Mouse (Mus musculus): ENCODE results near the gene St6galnac3. TPM values are rescaled to one million over a fixed set of nuclear protein-coding genes. Genes with fewer than 3 reads are reported as not detected.
A peak's percentile ranks its signal among the peaks of the same experiment; 100 is the strongest.

The St6galnac3 gene
- polyA plus RNA-seq, 1 experiment from 2014 or later: 31.0 TPM

DNA sequence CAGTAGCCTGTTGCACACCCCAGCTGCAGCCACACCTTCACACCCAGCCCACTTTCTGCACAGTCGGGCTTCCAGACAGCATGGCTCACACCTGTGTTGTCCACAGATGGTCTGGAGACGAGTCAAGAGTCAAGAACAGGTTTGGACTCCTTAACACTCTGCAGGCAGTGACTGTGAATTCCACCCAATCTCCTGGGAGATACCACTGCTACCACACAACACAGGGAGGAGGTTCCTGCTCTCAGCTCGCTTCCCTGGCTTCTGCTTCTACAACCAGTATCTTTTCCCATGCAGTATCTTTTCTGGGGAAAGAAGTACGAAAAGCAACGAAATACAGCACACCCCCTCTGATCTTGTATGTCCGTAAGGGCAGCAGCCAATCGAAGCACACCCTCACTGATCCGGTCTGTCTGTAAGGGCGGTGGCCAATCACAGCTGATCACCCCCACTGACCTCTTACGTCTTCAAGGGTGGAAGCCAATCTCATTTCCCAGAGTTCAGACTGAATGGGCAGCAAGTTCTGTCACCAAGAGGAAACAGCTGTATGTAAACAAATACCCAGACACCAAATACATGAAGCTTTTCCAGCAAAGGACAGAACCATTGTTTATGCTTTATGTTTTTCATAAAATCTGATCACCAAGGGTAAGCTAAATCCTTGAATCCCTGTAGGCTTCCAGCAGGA lies 92.8 kb downstream of the St6galnac3 start:
- WGBS: 75% methylated on average over 10 of the region's 10 CpGs
- H3K4me3 ChIP-seq (ENCODE audit: low read length): no peak overlapping the region
- H3K4me1 ChIP-seq (ENCODE audit: control insufficient read depth, insufficient read depth, low read length): no peaks in the 10 kb centered on the region
- H3K9me3 ChIP-seq (ENCODE audit: control insufficient read depth, low read length): no peaks in the 10 kb centered on the region
- no peak overlapping the region for H3K4me2 ChIP-seq (ENCODE audit: low read depth, low read length)
- H3K27ac ChIP-seq (ENCODE audit: low read length): no peak overlapping the region
- ATAC-seq: no peak
- no peaks in the 10 kb centered on the region for H3K27me3 ChIP-seq (replicated peaks; ENCODE audit: control insufficient read depth, insufficient read depth, low read length)
- no peaks in the 10 kb centered on the region for H3K36me3 ChIP-seq (ENCODE audit: control insufficient read depth, insufficient read depth, low read length)
- H3K9ac ChIP-seq (ENCODE audit: low read depth, low read length): no peak overlapping the region

DNA sequence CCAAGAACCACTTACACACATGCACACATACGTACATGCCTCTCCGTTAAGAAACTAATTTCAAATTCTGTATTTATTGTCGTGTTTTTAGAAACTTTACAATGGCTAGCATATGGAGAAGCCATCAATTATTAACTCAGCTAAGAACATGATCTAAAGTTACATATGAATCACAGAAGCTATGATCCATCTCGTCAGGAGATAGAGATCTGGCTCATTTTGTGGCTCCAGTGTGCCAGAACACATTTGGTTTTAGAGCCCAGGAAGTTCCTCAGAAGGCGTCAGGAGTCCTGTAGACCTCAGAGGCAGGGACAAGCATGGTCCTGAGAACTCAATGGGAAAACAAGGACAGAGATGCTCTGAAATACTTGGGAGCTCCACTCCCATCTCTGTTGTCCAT lies 98.7 kb downstream of the St6galnac3 start:
- Histone ChIP-seq H3K36me3 (ENCODE audit: control insufficient read depth, insufficient read depth, low read length) (no peaks in the 10 kb centered on the region), H3K4me3 (ENCODE audit: low read length) (no peak overlapping the region), H3K4me2 (ENCODE audit: low read depth, low read length) (no peak overlapping the region), H3K4me1 (ENCODE audit: control insufficient read depth, insufficient read depth, low read length) (no peaks in the 10 kb centered on the region), H3K27me3 (replicated peaks; ENCODE audit: control insufficient read depth, insufficient read depth, low read length) (no peaks in the 10 kb centered on the region), H3K9ac (ENCODE audit: low read depth, low read length) (no peak overlapping the region), H3K27ac (ENCODE audit: low read length) (no peak overlapping the region), H3K9me3 (ENCODE audit: control insufficient read depth, low read length) (no peaks in the 10 kb centered on the region)
- WGBS: 74% methylated on average over 5 of the region's 5 CpGs
- no peak for ATAC-seq

DNA sequence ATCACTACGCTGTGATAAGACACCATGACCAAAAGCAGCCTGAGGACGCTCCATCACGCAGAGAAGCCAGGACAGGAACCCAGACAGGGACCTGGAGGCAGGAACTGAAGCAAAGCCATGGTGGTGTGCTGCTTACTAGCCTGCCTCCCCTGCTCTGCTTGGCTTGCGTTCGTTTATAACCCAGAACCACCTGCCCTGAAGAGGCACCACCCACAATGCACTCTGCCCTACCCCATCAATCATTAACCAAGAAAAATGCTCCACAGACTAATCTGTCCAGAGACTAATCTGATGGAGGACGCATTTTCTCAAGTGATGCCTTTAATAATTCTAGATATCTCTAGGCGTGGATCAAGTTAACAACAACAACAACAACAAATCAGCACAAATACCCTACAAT lies 106.0 kb downstream of the St6galnac3 start:
- ATAC-seq: peak; percentile 87
- H3K27ac ChIP-seq (ENCODE audit: low read length): no peak overlapping the region

DNA sequence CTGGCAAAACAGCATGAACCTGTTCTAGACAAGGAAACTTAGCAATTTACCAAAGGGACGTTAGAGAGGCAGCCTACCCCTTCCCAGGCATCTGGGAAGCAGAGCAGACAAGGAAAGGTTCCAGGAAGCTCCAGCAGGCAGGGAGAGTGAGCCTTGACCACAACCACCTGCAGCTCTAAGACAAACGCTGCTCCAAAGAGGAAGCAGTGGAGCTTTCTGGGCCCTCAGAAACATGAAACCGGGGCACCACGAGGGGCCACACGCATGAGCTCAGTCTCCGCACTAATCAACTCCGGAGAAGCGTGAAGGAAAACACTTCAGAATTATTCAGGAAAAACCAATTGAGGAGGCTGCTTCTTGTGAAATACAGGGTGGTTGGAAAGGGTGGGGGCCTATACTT lies 108.1 kb downstream of the St6galnac3 start:
- no peaks in the 10 kb centered on the region; the same call in 1 of the 2 replicates for H3K4me1 ChIP-seq (ENCODE audit: control insufficient read depth, insufficient read depth, low read length)
- H3K9ac ChIP-seq (ENCODE audit: low read depth, low read length): no peak overlapping the region
- no peaks in the 10 kb centered on the region for H3K9me3 ChIP-seq (ENCODE audit: control insufficient read depth, low read length)
- no peak overlapping the region for H3K4me2 ChIP-seq (ENCODE audit: low read depth, low read length)
- H3K36me3 ChIP-seq (ENCODE audit: control insufficient read depth, insufficient read depth, low read length): no peaks in the 10 kb centered on the region
- 68% methylated on average over 8 of the region's 8 CpGs for WGBS
- no peaks in the 10 kb centered on the region for H3K27me3 ChIP-seq (replicated peaks; ENCODE audit: control insufficient read depth, insufficient read depth, low read length)
- no peak overlapping the region for H3K4me3 ChIP-seq (ENCODE audit: low read length)
- no peak for ATAC-seq
- H3K27ac ChIP-seq (ENCODE audit: low read length): no peak overlapping the region

More for the DNA sequence above, 106.0 kb downstream of the St6galnac3 start:
- H3K4me3 ChIP-seq (ENCODE audit: low read length): no peak overlapping the region
- H3K4me2 ChIP-seq (ENCODE audit: low read depth, low read length): no peak overlapping the region
- no peaks in the 10 kb centered on the region for H3K27me3 ChIP-seq (replicated peaks; ENCODE audit: control insufficient read depth, insufficient read depth, low read length)
- H3K9ac ChIP-seq (ENCODE audit: low read depth, low read length): no peak overlapping the region
- no peaks in the 10 kb centered on the region for H3K9me3 ChIP-seq (ENCODE audit: control insufficient read depth, low read length)
- WGBS: 84% methylated on average over 7 of the region's 7 CpGs
- H3K4me1 ChIP-seq (ENCODE audit: control insufficient read depth, insufficient read depth, low read length): no peaks in the 10 kb centered on the region; the same call in 1 of the 2 replicates
- no peaks in the 10 kb centered on the region for H3K36me3 ChIP-seq (ENCODE audit: control insufficient read depth, insufficient read depth, low read length)

DNA sequence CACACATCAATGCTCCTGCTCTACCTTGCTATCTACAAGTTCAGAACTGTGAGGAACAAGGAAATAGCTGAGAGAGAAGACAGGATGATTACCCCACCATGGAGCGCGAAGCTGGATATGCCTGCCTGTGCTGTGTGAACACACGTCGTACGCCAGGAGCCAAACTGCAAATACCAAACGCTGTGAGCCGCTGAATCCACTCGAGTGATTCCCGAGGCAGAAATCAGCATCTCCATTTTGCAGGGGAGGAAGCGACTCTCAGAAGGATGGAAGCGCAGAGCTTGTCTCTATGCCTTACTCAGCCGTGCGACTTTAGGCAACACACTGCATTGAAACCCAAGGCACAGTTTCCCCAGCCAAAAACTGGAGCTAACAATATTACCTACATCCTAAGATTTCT lies 114.7 kb downstream of the St6galnac3 start:
- H3K36me3 ChIP-seq (ENCODE audit: control insufficient read depth, insufficient read depth, low read length): no peaks in the 10 kb centered on the region
- ATAC-seq: no peak
- H3K9ac ChIP-seq (ENCODE audit: low read depth, low read length): no peak overlapping the region
- H3K4me2 ChIP-seq (ENCODE audit: low read depth, low read length): no peak overlapping the region
- H3K27ac ChIP-seq (ENCODE audit: low read length): no peak overlapping the region
- 80% methylated on average over 13 of the region's 13 CpGs for WGBS
- no peaks in the 10 kb centered on the region for H3K27me3 ChIP-seq (replicated peaks; ENCODE audit: control insufficient read depth, insufficient read depth, low read length)
- no peaks in the 10 kb centered on the region for H3K9me3 ChIP-seq (ENCODE audit: control insufficient read depth, low read length)
- no peak overlapping the region for H3K4me3 ChIP-seq (ENCODE audit: low read length)
- no peaks in the 10 kb centered on the region for H3K4me1 ChIP-seq (ENCODE audit: control insufficient read depth, insufficient read depth, low read length)

DNA sequence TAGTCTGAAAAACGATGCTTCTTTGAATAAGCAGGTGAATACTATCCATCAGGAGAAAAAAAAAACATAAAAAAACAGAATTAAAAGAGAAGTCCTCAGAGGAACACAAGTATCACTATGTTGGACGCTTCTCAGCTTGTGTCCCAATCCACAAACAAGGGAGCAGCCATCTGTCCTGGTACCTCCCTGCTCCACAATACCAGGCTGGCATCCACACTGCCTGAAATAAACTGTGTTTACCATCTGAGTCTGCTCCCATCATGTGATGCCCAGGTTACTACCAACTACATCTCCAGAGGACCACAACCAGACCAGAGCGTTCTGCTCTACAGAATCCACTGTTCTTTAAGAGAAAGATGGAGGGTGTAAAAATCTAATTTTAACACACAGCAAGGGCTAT lies 118.6 kb downstream of the St6galnac3 start:
- no peaks in the 10 kb centered on the region for H3K4me1 ChIP-seq (ENCODE audit: control insufficient read depth, insufficient read depth, low read length)
- no peak overlapping the region for H3K4me2 ChIP-seq (ENCODE audit: low read depth, low read length)
- ATAC-seq: no peak
- H3K27ac ChIP-seq (ENCODE audit: low read length): no peak overlapping the region
- H3K9me3 ChIP-seq (ENCODE audit: control insufficient read depth, low read length): no peaks in the 10 kb centered on the region
- no peaks in the 10 kb centered on the region for H3K36me3 ChIP-seq (ENCODE audit: control insufficient read depth, insufficient read depth, low read length)
- H3K9ac ChIP-seq (ENCODE audit: low read depth, low read length): no peak overlapping the region
- H3K4me3 ChIP-seq (ENCODE audit: low read length): no peak overlapping the region
- WGBS: 75% methylated on average over 3 of the region's 3 CpGs
- no peaks in the 10 kb centered on the region for H3K27me3 ChIP-seq (replicated peaks; ENCODE audit: control insufficient read depth, insufficient read depth, low read length)

DNA sequence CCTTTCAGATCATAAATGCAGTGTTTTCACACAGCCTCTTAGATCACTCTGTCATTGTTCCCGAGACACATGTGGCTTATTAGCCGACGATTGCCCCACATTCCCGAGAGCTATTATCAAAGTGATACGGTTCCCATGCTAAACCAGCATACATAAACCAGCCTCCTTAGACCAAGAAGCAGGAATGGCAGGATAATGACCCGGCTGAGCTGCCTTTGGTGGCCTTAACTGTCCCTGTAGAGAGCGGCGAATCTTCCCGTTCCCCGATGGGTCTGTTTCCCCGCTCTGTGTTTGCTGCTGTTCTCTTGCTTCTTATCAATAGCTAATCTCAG lies 119.2 kb downstream of the St6galnac3 start:
- Histone ChIP-seq H3K4me3 (ENCODE audit: low read length) (no peak overlapping the region), H3K9ac (ENCODE audit: low read depth, low read length) (no peak overlapping the region), H3K4me1 (ENCODE audit: control insufficient read depth, insufficient read depth, low read length) (no peaks in the 10 kb centered on the region), H3K36me3 (ENCODE audit: control insufficient read depth, insufficient read depth, low read length) (no peaks in the 10 kb centered on the region), H3K4me2 (ENCODE audit: low read depth, low read length) (no peak overlapping the region), H3K9me3 (ENCODE audit: control insufficient read depth, low read length) (no peaks in the 10 kb centered on the region), H3K27ac (ENCODE audit: low read length) (no peak overlapping the region), H3K27me3 (replicated peaks; ENCODE audit: control insufficient read depth, insufficient read depth, low read length) (no peaks in the 10 kb centered on the region)
- no peak for ATAC-seq
- 51% methylated on average over 11 of the region's 11 CpGs for WGBS

DNA sequence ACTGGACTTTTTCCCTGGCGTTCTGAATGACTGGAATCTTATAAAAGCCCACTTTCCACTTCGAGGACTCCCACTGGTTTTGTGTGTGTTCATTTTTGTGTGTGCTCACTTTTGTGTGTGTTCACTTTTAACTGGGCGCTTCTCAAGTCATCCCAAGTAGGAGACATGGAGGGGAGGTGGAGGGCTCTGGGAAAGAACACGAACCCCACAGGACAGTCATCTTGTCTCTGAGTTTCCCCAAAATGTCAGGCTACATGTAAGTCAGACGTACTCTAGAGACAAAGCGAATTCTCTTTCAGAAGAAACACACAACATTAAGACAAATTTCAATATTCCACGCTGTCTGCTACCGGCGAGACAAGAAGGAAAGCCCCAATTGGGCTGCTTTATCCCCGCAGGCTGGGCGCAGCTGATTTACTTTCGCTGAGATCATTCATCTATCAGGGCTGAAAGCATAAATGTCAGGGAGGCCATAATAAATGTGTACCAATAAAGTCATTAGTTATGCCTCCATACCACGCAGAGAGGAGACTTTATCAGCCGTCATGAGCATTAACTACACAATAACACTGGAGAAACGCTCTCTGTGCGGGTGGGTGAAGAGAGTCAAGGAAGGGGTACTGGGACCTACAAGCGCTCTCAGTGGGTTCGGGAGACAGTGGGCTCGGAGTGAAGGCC lies 119.7 kb downstream of the St6galnac3 start:
- H3K4me2 ChIP-seq (ENCODE audit: low read depth, low read length): no peak overlapping the region

DNA sequence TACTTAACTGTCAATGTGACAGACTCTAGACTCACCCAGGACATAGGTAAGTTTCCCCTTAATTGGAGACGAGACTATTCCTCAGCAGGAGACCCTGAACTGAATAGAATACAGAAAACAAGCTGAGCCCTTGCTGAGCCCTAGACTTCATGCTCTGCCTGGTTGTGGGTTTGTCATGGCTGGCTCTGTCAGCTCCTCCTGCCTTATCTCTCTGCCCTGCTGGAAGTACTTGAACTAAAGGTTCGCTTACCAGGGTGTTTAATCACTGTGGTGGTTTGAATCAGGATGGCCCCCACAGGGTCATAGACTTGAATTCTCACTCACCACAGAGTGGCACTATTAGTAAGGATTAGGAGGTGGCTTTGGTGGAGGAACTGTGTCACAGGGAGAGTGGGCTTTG lies 125.8 kb downstream of the St6galnac3 start:
- H3K4me2 ChIP-seq (ENCODE audit: low read depth, low read length): no peak overlapping the region
- no peak overlapping the region for H3K4me3 ChIP-seq (ENCODE audit: low read length)
- 88% methylated on average over 2 of the region's 2 CpGs for whole genome bisulfite sequencing
- no peaks in the 10 kb centered on the region for H3K4me1 ChIP-seq (ENCODE audit: control insufficient read depth, insufficient read depth, low read length)
- no peaks in the 10 kb centered on the region for H3K27me3 ChIP-seq (replicated peaks; ENCODE audit: control insufficient read depth, insufficient read depth, low read length)
- H3K36me3 ChIP-seq (ENCODE audit: control insufficient read depth, insufficient read depth, low read length): no peaks in the 10 kb centered on the region
- H3K27ac ChIP-seq (ENCODE audit: low read length): no peak overlapping the region
- H3K9me3 ChIP-seq (ENCODE audit: control insufficient read depth, low read length): no peaks in the 10 kb centered on the region
- ATAC-seq: no peak
- no peak overlapping the region for H3K9ac ChIP-seq (ENCODE audit: low read depth, low read length)

More for the DNA sequence above, 119.7 kb downstream of the St6galnac3 start:
- H3K4me1 ChIP-seq (ENCODE audit: control insufficient read depth, insufficient read depth, low read length): no peaks in the 10 kb centered on the region
- 56% methylated on average over 19 of the region's 19 CpGs for WGBS
- H3K36me3 ChIP-seq (ENCODE audit: control insufficient read depth, insufficient read depth, low read length): no peaks in the 10 kb centered on the region
- H3K27ac ChIP-seq (ENCODE audit: low read length): no peak overlapping the region
- no peak overlapping the region for H3K4me3 ChIP-seq (ENCODE audit: low read length)
- 0 out of 2 replicates have a peak, but pooled peaks have one; percentile 46 for ATAC-seq
- no peaks in the 10 kb centered on the region for H3K27me3 ChIP-seq (replicated peaks; ENCODE audit: control insufficient read depth, insufficient read depth, low read length)
- H3K9ac ChIP-seq (ENCODE audit: low read depth, low read length): no peak overlapping the region
- H3K9me3 ChIP-seq (ENCODE audit: control insufficient read depth, low read length): no peaks in the 10 kb centered on the region
